Mouse (Mus musculus) kidney, adult 18-20 months (tissue): Measurements from ENCODE around the gene Nudc.

ENCODE experiments used
- DNase-seq: peaks from one replicate; pipeline ENCODE4 v3.0.0; 2021

The Nudc gene

GRCm38 (mm10) chr4:133545272-133546231 lies at the start of gene Nudc:
Gene Nudc (minus strand): TSS chr4:133545996.
- peak; percentile 95 for DNase-seq

- no peak for DNase-seq
Measured at GRCm38 (mm10) chr4:133595538-133595937, 49.7 kb upstream of the Nudc start.

GRCm38 (mm10) chr4:133592570-133592969 lies 46.8 kb upstream of the Nudc start:
- DNase-seq = peak; percentile 84

GRCm38 (mm10) chr4:133584059-133584951 lies 38.5 kb upstream of the Nudc start, which contains the start of gene Gpn2:
Gene Gpn2 (plus strand): TSS chr4:133584362.
- DNase-seq = peak; percentile 81

GRCm38 (mm10) chr4:133583690-133584058 lies 37.9 kb upstream of the Nudc start:
- DNase-seq = no peak

- DNase-seq = no peak
Measured at GRCm38 (mm10) chr4:133577983-133578382, 32.2 kb upstream of the Nudc start.

- DNase-seq = no peak
Measured at GRCm38 (mm10) chr4:133574843-133575202, 29.0 kb upstream of the Nudc start.

GRCm38 (mm10) chr4:133574070-133574842 lies 28.5 kb upstream of the Nudc start, which contains the start of gene Gpatch3:
Gene Gpatch3 (plus strand): TSS chr4:133574745.
- DNase-seq = peak; percentile 96

GRCm38 (mm10) chr4:133570066-133570466 lies 24.3 kb upstream of the Nudc start:
- peak; percentile 76 for DNase-seq

GRCm38 (mm10) chr4:133569291-133570065 lies 23.7 kb upstream of the Nudc start:
- no peak for DNase-seq

GRCm38 (mm10) chr4:133567251-133567650 lies 21.5 kb upstream of the Nudc start:
- DNase-seq = no peak

- peak; percentile 84 for DNase-seq
Measured at GRCm38 (mm10) chr4:133563123-133563571, 17.4 kb upstream of the Nudc start.

- DNase-seq = no peak
Measured at GRCm38 (mm10) chr4:133561622-133562021, 15.8 kb upstream of the Nudc start.

GRCm38 (mm10) chr4:133559846-133560245 lies 14.1 kb upstream of the Nudc start:
- no peak for DNase-seq

- DNase-seq = peak; percentile 69
Measured at GRCm38 (mm10) chr4:133557041-133557717, 11.4 kb upstream of the Nudc start.

- DNase-seq = peak; percentile 27
Measured at GRCm38 (mm10) chr4:133553448-133554330, 7.9 kb upstream of the Nudc start.

GRCm38 (mm10) chr4:133552768-133553447 lies 7.1 kb upstream of the Nudc start, which contains the start of gene Nr0b2:
Gene Nr0b2 (plus strand): TSS chr4:133553376.
- DNase-seq = peak; percentile 36

- DNase-seq = no peak
Measured at GRCm38 (mm10) chr4:133552029-133552428, 6.2 kb upstream of the Nudc start.

- no peak for DNase-seq
Measured at GRCm38 (mm10) chr4:133536652-133537051, 9.1 kb downstream of the Nudc start.
